Mouse (Mus musculus) heart, adult 9 months (tissue): Measurements from ENCODE around the gene Sec1.
"Not testable (repeated sequence)": the region's sequence is repeated elsewhere in the genome, so short reads cannot be mapped to it uniquely, and the experiment has no call there.

ENCODE experiments used
- DNase-seq, 2 experiments: peaks; one replicate each; pipeline ENCODE4 v3.0.0; 2022; ENCODE audit warnings: low spot score in 2 of 2

Sec1 gene

GRCm38 (mm10) chr7:45679966-45680621 is 14.1 kb downstream of the Sec1 start:
- DNase-seq, result peak; percentile 69 to 78

- DNase-seq, result no peak
These were observed 15.7 kb downstream of the Sec1 start for GRCm38 (mm10) chr7:45678513-45678912.

GRCm38 (mm10) chr7:45677627-45678295 is 16.4 kb downstream of the Sec1 start:
- DNase-seq, result no peak

GRCm38 (mm10) chr7:45668921-45669320 is 25.3 kb downstream of the Sec1 start:
- no peak for DNase-seq

- DNase-seq, result no peak
These were observed 26.4 kb downstream of the Sec1 start for GRCm38 (mm10) chr7:45667761-45668160.

- DNase-seq, result no peak
These were observed 28.0 kb downstream of the Sec1 start, which contains the start of gene Fut2 for GRCm38 (mm10) chr7:45666161-45666560. TSS of gene Fut2 (minus strand) at chr7:45666394.

GRCm38 (mm10) chr7:45665303-45666138 is 28.7 kb downstream of the Sec1 start:
- no peak for DNase-seq

GRCm38 (mm10) chr7:45661702-45662101 is 32.5 kb downstream of the Sec1 start:
- DNase-seq, result not testable (repeated sequence)

GRCm38 (mm10) chr7:45660746-45661478 is 33.3 kb downstream of the Sec1 start:
- no peak for DNase-seq

- DNase-seq, result no peak
These were observed 39.7 kb downstream of the Sec1 start for GRCm38 (mm10) chr7:45654424-45655047.

- DNase-seq, result not testable (repeated sequence)
These were observed 43.7 kb downstream of the Sec1 start for GRCm38 (mm10) chr7:45650484-45650883.

- peak; percentile 53 to 64 for DNase-seq
These were observed 44.9 kb downstream of the Sec1 start for GRCm38 (mm10) chr7:45649351-45649750.

GRCm38 (mm10) chr7:45646671-45647070 is 47.5 kb downstream of the Sec1 start:
- no peak for DNase-seq

- DNase-seq, result no peak
These were observed 48.6 kb downstream of the Sec1 start for GRCm38 (mm10) chr7:45645591-45645971.

- DNase-seq, result no peak
These were observed 49.2 kb downstream of the Sec1 start for GRCm38 (mm10) chr7:45644872-45645590.

- DNase-seq, result peak in 1 of 2 experiments; percentile 31
These were observed 50.0 kb downstream of the Sec1 start for GRCm38 (mm10) chr7:45644183-45644582.

- DNase-seq, result peak; percentile 84 to 88
These were observed 50.6 kb downstream of the Sec1 start for GRCm38 (mm10) chr7:45643441-45644178.

- DNase-seq, result no peak
These were observed 51.5 kb downstream of the Sec1 start for GRCm38 (mm10) chr7:45642503-45643255.

- DNase-seq, result no peak
These were observed 52.1 kb downstream of the Sec1 start for GRCm38 (mm10) chr7:45642083-45642482.
